Mouse (Mus musculus): ENCODE results near the gene Dyrk1a.

- TF ChIP-seq TCF12 (IDR thresholded peaks at IDR 0.05; ENCODE audit: insufficient read depth, poor library complexity, severe bottlenecking) (no peak), POLR2A (IDR thresholded peaks at IDR 0.05; ENCODE audit: insufficient read length, low read depth) (no peak), MYOD1 (IDR thresholded peaks at IDR 0.05; ENCODE audit: control insufficient read depth in 1 of 3, insufficient read length in 2 of 3, low read depth in 2 of 3) (no peak), E2F4 (IDR thresholded peaks at IDR 0.05; ENCODE audit: insufficient read depth) (no peak)
These were observed 55.1 kb downstream of the Dyrk1a start for GRCm38 (mm10) chr16:94624871-94625270.
